ENCODE assay signal across 8 mouse cellular contexts in genomic region chr6:136555523-136555915, GRCm38 (mm10). TPM values are rescaled to one million over a fixed set of nuclear protein-coding genes. Genes with fewer than 3 reads are reported as not detected.
DNase-seq lines count a peak whose midpoint lies in the region; ATAC-seq and TF ChIP-seq lines count a peak whose summit lies in the region.

No protein-coding gene starts in this region.

- peak; percentile 91 for TF ChIP-seq CTCF in liver, postnatal 0 days (IDR thresholded peaks at IDR 0.05; ENCODE audit: low read depth)
- no peak for TF ChIP-seq CTCF in thymus, adult 2 months (IDR thresholded peaks at IDR 0.05; ENCODE audit: borderline replicate concordance, control insufficient read depth, extremely low read depth, insufficient read depth, low read length, poor library complexity)

- WGBS in liver, postnatal 0 days (ENCODE audit: insufficient replicate concordance) = 62% methylated on average over 5 of the region's 5 CpGs
- WGBS in neural tube, embryonic 12.5 days = 49% methylated on average over 5 of the region's 5 CpGs
- WGBS in thymus, adult 2 months = 61% methylated on average over 5 of the region's 5 CpGs

- H3K9ac ChIP-seq in liver, postnatal 0 days (replicated peaks) = no peak overlapping the region
- no peak overlapping the region for H3K9ac ChIP-seq in neural tube, embryonic 12.5 days

- peak; percentile 93 for DNase-seq in A20 (ENCODE audit: low read depth, low spot score)
- DNase-seq in MEL-GATA-1-ER (ENCODE audit: extremely low read depth, low read depth) = peak; percentile 95
- peak; percentile 76 for DNase-seq in embryo, embryonic 10 days (ENCODE audit: low spot score)
- peak; percentile 31 to 73 for DNase-seq in heart, adult 9 months (ENCODE audit: low spot score in 2 of 2)
- peak; percentile 29 to 67 for DNase-seq in kidney, adult 8-10 months
- DNase-seq in liver, postnatal 0 days = peak; percentile 84
- peak; percentile 74 for DNase-seq in thymus, adult 2 months

- H3K27ac ChIP-seq in liver, postnatal 0 days (ENCODE audit: low read depth) = no peak overlapping the region
- H3K27ac ChIP-seq in neural tube, embryonic 12.5 days = no peak overlapping the region
- H3K27ac ChIP-seq in thymus, adult 2 months (ENCODE audit: control insufficient read depth, insufficient read depth, low read length) = peak overlapping the region; percentile 94

- no peak for TF ChIP-seq POLR2A in thymus, adult 2 months (IDR thresholded peaks at IDR 0.05; ENCODE audit: control insufficient read depth, extremely low read depth, insufficient read depth, low read length, poor library complexity)

- H3K4me1 ChIP-seq in liver, postnatal 0 days (ENCODE audit: insufficient read depth) = peaks cover 14% of the 10 kb centered on the region
- H3K4me1 ChIP-seq in neural tube, embryonic 12.5 days = 0 out of 2 replicates have a peak, but pooled peaks cover 4% of the 10 kb centered on the region
- peaks cover 7% of the 10 kb centered on the region for H3K4me1 ChIP-seq in thymus, adult 2 months (replicated peaks; ENCODE audit: control insufficient read depth, insufficient read depth, low read length)

- TF ChIP-seq EP300 in liver, postnatal 0 days (IDR thresholded peaks at IDR 0.05; ENCODE audit: low read depth) = no peak

- H3K4me3 ChIP-seq in liver, postnatal 0 days (ENCODE audit: low read depth, low read length) = no peak overlapping the region
- no peak overlapping the region for H3K4me3 ChIP-seq in neural tube, embryonic 12.5 days
- no peak overlapping the region for H3K4me3 ChIP-seq in thymus, adult 2 months (ENCODE audit: control insufficient read depth, insufficient read depth, low read length)

- no peaks in the 10 kb centered on the region for H3K27me3 ChIP-seq in liver, postnatal 0 days (ENCODE audit: insufficient read depth, low read length)
- no peaks in the 10 kb centered on the region for H3K27me3 ChIP-seq in neural tube, embryonic 12.5 days (replicated peaks)
- no peaks in the 10 kb centered on the region for H3K27me3 ChIP-seq in thymus, adult 2 months (ENCODE audit: control insufficient read depth, insufficient read depth, low read length)

- H3K9me3 ChIP-seq in liver, postnatal 0 days (ENCODE audit: low read length) = no peaks in the 10 kb centered on the region
- no peaks in the 10 kb centered on the region for H3K9me3 ChIP-seq in neural tube, embryonic 12.5 days

- ATAC-seq in liver, postnatal 0 days = peak; percentile 60
- ATAC-seq in neural tube, embryonic 12.5 days (ENCODE audit: low FRiP score, low read depth) = peak; percentile 22

- H3K36me3 ChIP-seq in liver, postnatal 0 days (replicated peaks; ENCODE audit: insufficient read depth, low read length) = peaks cover 30% of the 10 kb centered on the region
- H3K36me3 ChIP-seq in neural tube, embryonic 12.5 days = peaks cover 10% of the 10 kb centered on the region
- H3K36me3 ChIP-seq in thymus, adult 2 months (ENCODE audit: control insufficient read depth, insufficient read depth, low read length) = peaks cover 23% of the 10 kb centered on the region

- no peak overlapping the region for H3K4me2 ChIP-seq in liver, postnatal 0 days (ENCODE audit: low read depth, low read length)
- no peak overlapping the region for H3K4me2 ChIP-seq in neural tube, embryonic 12.5 days (replicated peaks)

RNA-seq across cellular contexts. Expression of gene Atf7ip, which starts 49.6 kb away (rescaled TPM):
- 5.6 and 6.6 TPM in 2 replicates for polyA plus RNA-seq in liver, postnatal 0 days (2015; fragmentation: Nextera tagmentation; extraction: Ambion mirVana)
- polyA plus RNA-seq in neural tube, embryonic 12.5 days (2016; fragmentation: Nextera tagmentation; extraction: Ambion mirVana) = 49.2 and 56.4 TPM in 2 replicates
- polyA plus RNA-seq in thymus, adult 2 months (2012; rRNA removed) = 65.1 and 79.5 TPM in 2 replicates
